Mouse (Mus musculus) embryonic facial prominence, embryonic 13.5 days (tissue): ENCODE measurements around the gene G6pc. TPM values are rescaled to one million over a fixed set of nuclear protein-coding genes. Genes with fewer than 3 reads are reported as not detected.
A peak's percentile ranks its signal among the peaks of the same experiment; 100 is the strongest.
"Not testable (repeated sequence)": the region's sequence is repeated elsewhere in the genome, so short reads cannot be mapped to it uniquely, and the experiment has no call there.

Experiments
- ATAC-seq: fragments of 200-750 bp; cut with Nextera tagmentation; 2 replicates; pipeline ENCODE4 v1.8.0; 2017; ENCODE audit warnings: low read depth; ENCODE audit not compliant: insufficient number of reproducible peaks, insufficient read depth, low FRiP score, low TSS enrichment
- H3K27ac ChIP-seq: fragments of 300-500 bp; sonication (generic); 2 replicates; pipeline ENCODE4 v1.5.1; 2015; ENCODE audit warnings: moderate library complexity, mild to moderate bottlenecking, inconsistent platforms
- H3K27me3 ChIP-seq: fragments of 300-500 bp; sonication (generic); 2 replicates; pipeline ENCODE4 v1.6.1; 2015; ENCODE audit warnings: mild to moderate bottlenecking, inconsistent platforms
- H3K36me3 ChIP-seq: fragments of 300-500 bp; sonication (generic); 2 replicates; pipeline ENCODE4 v1.6.1; 2015; ENCODE audit warnings: mild to moderate bottlenecking, inconsistent platforms
- H3K4me1 ChIP-seq: fragments of 300-500 bp; sonication (generic); 2 replicates; pipeline ENCODE4 v1.6.1; 2015; ENCODE audit warnings: inconsistent platforms
- H3K4me2 ChIP-seq: fragments of 300-500 bp; sonication (generic); 2 replicates; pipeline ENCODE4 v1.6.1; 2015; ENCODE audit warnings: moderate library complexity, mild to moderate bottlenecking, inconsistent platforms
- H3K4me3 ChIP-seq: fragments of 300-500 bp; sonication (generic); 2 replicates; pipeline ENCODE4 v1.5.1; 2015; ENCODE audit warnings: mild to moderate bottlenecking, inconsistent platforms
- H3K9ac ChIP-seq: fragments of 300-500 bp; sonication (generic); 2 replicates; pipeline ENCODE4 v1.6.1; 2015; ENCODE audit warnings: mild to moderate bottlenecking, inconsistent platforms
- H3K9me3 ChIP-seq: fragments of 300-500 bp; sonication (generic); 2 replicates; pipeline ENCODE4 v1.6.1; 2016; ENCODE audit warnings: inconsistent platforms
- WGBS: fragments of 180-500 bp; shearing (Covaris S2); methylation state at CpG from one replicate; pipeline ENCODE4 v1.1.7; 2015; ENCODE audit warnings: mixed read lengths; 5-methylcytosine and 5-hydroxymethylcytosine counted together
- polyA plus RNA-seq: library from polyadenylated mRNA; unstranded; fragments of >200 nt; fragmentation: Nextera tagmentation; extraction: Ambion mirVana; gene quantifications from 2 replicates; pipeline ENCODE4 v1.2.1, GENCODE M21; 2015

G6pc gene
- polyA plus RNA-seq, 1 experiment from 2014 or later, result not detected

GRCm38 (mm10) chr11:101357505-101358182, 9.7 kb upstream of the G6pc start:
- H3K9me3 ChIP-seq, result no peaks in the 10 kb centered on the region
- H3K4me3 ChIP-seq, result no peak overlapping the region
- 77% methylated on average over 3 of the region's 3 CpGs for WGBS
- H3K27ac ChIP-seq, result no peak overlapping the region
- no peaks in the 10 kb centered on the region for H3K36me3 ChIP-seq
- H3K9ac ChIP-seq, result no peak overlapping the region
- ATAC-seq, result no peak
- no peaks in the 10 kb centered on the region for H3K27me3 ChIP-seq
- H3K4me1 ChIP-seq, result no peaks in the 10 kb centered on the region
- H3K4me2 ChIP-seq, result no peak overlapping the region

DNA sequence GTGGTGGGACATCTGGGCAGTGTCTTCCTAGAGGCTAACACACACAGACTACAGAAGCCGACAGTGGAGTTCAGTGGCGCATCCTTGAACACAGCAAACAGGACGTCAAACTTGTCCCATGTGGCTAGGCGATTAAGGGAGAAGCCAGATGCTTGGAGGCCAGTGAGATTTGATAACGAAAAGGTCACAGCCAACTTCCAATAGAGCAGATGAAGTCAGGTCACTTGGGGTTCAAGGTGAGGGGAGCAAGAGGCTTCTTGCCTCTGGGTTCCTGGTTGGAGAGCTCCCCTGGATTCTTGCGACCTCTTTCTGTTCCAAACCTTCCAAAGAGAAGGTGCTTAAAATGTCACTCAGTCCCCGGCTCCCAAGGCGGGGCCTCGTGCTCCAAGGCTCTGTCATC, 7.6 kb upstream of the G6pc start:
- 67% methylated on average over 9 of the region's 9 CpGs for WGBS
- H3K4me1 ChIP-seq, result no peaks in the 10 kb centered on the region
- no peak overlapping the region for H3K27ac ChIP-seq
- H3K9me3 ChIP-seq, result no peaks in the 10 kb centered on the region
- no peaks in the 10 kb centered on the region for H3K36me3 ChIP-seq
- ATAC-seq, result no peak
- no peak overlapping the region for H3K4me3 ChIP-seq
- H3K9ac ChIP-seq, result no peak overlapping the region
- no peaks in the 10 kb centered on the region for H3K27me3 ChIP-seq
- no peak overlapping the region for H3K4me2 ChIP-seq

DNA sequence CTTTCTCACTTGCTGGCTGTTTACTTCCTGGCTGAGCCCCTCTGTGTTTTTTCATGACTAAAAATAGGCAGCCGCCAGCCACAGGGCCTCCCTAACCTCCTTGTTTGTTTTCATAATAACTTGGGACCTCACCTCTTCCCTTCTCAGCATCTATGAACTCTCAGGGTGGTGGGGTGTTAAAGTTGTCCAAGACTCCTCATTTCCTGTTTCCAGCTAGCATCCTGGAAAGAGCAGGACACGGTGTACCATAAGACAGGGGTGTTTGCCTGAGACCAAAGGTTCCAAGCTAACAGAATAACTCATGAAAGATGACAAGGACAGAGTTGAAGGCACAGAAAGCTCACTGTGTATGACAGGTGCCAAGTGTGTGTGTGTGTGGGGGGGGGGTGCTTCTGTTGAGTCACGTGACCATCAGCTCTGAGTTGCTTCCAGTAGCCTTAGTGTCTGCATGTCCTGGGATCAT, 6.7 kb upstream of the G6pc start:
- Histone ChIP-seq H3K4me3 (no peak overlapping the region), H3K4me1 (no peaks in the 10 kb centered on the region), H3K9me3 (no peaks in the 10 kb centered on the region), H3K27me3 (no peaks in the 10 kb centered on the region), H3K36me3 (no peaks in the 10 kb centered on the region), H3K27ac (no peak overlapping the region), H3K9ac (no peak overlapping the region), H3K4me2 (no peak overlapping the region)
- WGBS, result 65% methylated on average over 3 of the region's 3 CpGs
- ATAC-seq, result no peak

DNA sequence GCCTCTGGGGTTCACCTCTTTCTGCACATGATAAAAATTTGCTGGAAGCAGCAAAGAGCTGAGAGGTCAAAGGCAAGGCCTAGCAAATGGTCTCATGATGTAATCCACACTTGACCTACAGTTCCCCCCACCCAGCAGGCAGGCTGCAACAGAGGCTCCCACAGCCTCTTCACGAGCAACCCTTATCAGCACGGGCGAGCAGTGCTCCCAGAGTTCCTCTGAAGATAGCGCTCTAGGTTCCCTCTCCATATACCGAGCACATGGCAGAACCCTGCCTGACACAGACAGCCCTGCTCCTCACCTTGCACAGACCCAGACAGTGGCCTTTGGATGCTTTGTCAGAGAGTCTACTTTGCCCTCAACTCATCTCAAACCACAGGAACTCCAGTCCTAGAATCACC, 2.8 kb upstream of the G6pc start:
- Histone ChIP-seq H3K9me3 (no peaks in the 10 kb centered on the region), H3K27ac (no peak overlapping the region), H3K4me1 (no peaks in the 10 kb centered on the region), H3K9ac (no peak overlapping the region), H3K4me3 (no peak overlapping the region), H3K4me2 (no peak overlapping the region), H3K27me3 (no peaks in the 10 kb centered on the region), H3K36me3 (no peaks in the 10 kb centered on the region)
- no peak for ATAC-seq
- 86% methylated on average over 5 of the region's 5 CpGs for WGBS

GRCm38 (mm10) chr11:101370141-101370540, 2.8 kb downstream of the G6pc start:
- ATAC-seq, result no peak
- Histone ChIP-seq H3K9ac (no peak overlapping the region), H3K4me1 (no peaks in the 10 kb centered on the region), H3K4me2 (no peak overlapping the region), H3K9me3 (no peaks in the 10 kb centered on the region), H3K36me3 (no peaks in the 10 kb centered on the region), H3K27me3 (no peaks in the 10 kb centered on the region), H3K27ac (no peak overlapping the region), H3K4me3 (no peak overlapping the region)
- WGBS, result 81% methylated on average over 5 of the region's 5 CpGs

DNA sequence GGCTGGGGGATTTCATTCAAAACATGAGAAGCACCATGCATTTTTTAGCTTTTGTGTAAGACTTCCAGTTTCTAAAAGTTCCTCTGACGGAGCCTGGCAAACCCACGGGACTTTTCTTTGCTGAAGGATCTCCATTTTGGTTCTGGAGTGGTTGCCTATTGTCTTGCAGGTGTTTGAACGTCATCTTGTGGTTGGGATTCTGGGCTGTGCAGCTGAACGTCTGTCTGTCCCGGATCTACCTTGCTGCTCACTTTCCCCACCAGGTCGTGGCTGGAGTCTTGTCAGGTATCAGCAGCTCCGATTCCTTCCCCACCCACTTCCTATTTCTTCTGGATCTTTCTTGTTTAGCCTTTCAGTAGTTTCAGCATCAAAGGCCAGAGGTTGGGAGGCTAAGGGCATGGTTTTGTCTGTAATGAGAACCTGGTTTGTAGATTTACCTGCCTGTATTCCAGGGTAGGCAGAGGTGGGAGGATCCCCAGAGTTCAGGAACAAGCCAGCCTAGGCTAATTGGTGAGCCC, 7.1 kb downstream of the G6pc start:
- WGBS, result 69% methylated on average over 7 of the region's 7 CpGs
- Histone ChIP-seq H3K4me2 (no peak overlapping the region), H3K9me3 (no peaks in the 10 kb centered on the region), H3K9ac (no peak overlapping the region), H3K4me1 (no peaks in the 10 kb centered on the region), H3K27me3 (no peaks in the 10 kb centered on the region), H3K36me3 (no peaks in the 10 kb centered on the region), H3K27ac (no peak overlapping the region), H3K4me3 (no peak overlapping the region)
- ATAC-seq, result no peak

DNA sequence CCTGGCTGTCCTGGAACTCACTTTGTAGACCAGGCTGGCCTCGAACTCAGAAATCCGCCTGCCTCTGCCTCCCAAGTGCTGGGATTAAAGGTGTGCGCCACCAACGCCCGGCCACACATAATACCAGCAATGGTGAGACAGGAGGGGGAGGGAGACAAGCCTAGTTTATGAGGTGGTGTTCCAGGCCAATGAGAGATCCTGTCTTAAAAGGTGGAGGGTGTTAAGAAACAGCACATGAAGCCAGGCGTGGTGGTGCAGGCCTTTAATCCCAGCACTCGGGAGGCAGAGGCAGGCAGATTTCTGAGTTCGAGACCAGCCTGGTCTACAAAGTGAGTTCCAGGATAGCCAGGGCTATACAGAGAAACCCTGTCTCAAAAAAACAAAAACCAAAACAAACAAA, 10.8 kb downstream of the G6pc start:
- not testable (repeated sequence) for H3K27ac ChIP-seq, H3K4me2 ChIP-seq, H3K4me1 ChIP-seq, H3K27me3 ChIP-seq, H3K9ac ChIP-seq, H3K9me3 ChIP-seq, ATAC-seq, H3K36me3 ChIP-seq, H3K4me3 ChIP-seq
- WGBS, result 97% methylated on average over 8 of the region's 8 CpGs

GRCm38 (mm10) chr11:101378926-101379325, 11.6 kb downstream of the G6pc start:
- Histone ChIP-seq H3K27ac (no peak overlapping the region), H3K36me3 (no peaks in the 10 kb centered on the region), H3K4me1 (no peaks in the 10 kb centered on the region), H3K27me3 (no peaks in the 10 kb centered on the region), H3K9me3 (no peaks in the 10 kb centered on the region), H3K4me2 (no peak overlapping the region), H3K9ac (no peak overlapping the region), H3K4me3 (no peak overlapping the region)
- no peak for ATAC-seq
- WGBS, result 82% methylated on average over 6 of the region's 6 CpGs

GRCm38 (mm10) chr11:101381817-101382216, 14.5 kb downstream of the G6pc start:
- no peaks in the 10 kb centered on the region for H3K27me3 ChIP-seq
- H3K36me3 ChIP-seq, result no peaks in the 10 kb centered on the region
- no peaks in the 10 kb centered on the region for H3K4me1 ChIP-seq
- 14% methylated on average over 4 of the region's 4 CpGs for WGBS
- ATAC-seq, result no peak
- H3K27ac ChIP-seq, result no peak overlapping the region
- H3K4me3 ChIP-seq, result no peak overlapping the region
- no peak overlapping the region for H3K4me2 ChIP-seq
- no peaks in the 10 kb centered on the region for H3K9me3 ChIP-seq
- no peak overlapping the region for H3K9ac ChIP-seq

DNA sequence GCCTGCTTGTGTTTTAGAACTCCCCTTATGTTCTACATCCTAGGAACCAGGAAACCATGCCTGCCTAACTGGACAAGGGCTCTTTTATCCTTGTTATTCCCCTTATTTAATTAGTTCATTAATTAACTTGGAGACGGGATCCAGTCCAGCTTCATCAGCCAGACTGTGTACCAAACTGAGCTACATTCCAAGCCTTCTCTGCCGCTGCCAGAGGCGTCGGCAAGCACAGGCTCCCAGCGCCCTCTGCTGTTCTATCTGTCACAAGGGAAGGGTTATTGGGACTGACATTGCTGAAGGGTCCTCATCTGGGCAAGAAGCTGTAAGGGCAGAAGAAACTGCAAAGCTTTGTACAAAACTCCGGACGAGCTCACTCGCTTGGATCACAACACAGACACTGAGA, 27.7 kb downstream of the G6pc start:
- no peaks in the 10 kb centered on the region for H3K4me1 ChIP-seq
- no peak overlapping the region for H3K27ac ChIP-seq
- 0 out of 2 replicates have a peak overlapping the region, but pooled peaks have one; percentile 54 for H3K9ac ChIP-seq
- ATAC-seq, result no peak
- no peak overlapping the region for H3K4me2 ChIP-seq
- 4% methylated on average over 8 of the region's 8 CpGs for WGBS
- no peaks in the 10 kb centered on the region for H3K9me3 ChIP-seq
- no peaks in the 10 kb centered on the region for H3K36me3 ChIP-seq
- H3K27me3 ChIP-seq, result no peaks in the 10 kb centered on the region
- H3K4me3 ChIP-seq, result no peak overlapping the region

GRCm38 (mm10) chr11:101415306-101415705, 47.9 kb downstream of the G6pc start:
- ATAC-seq, result no peak
- Histone ChIP-seq H3K36me3 (peaks cover 37% of the 10 kb centered on the region), H3K4me2 (no peak overlapping the region), H3K4me3 (no peak overlapping the region), H3K4me1 (peaks cover 7% of the 10 kb centered on the region), H3K9ac (no peak overlapping the region), H3K27me3 (no peaks in the 10 kb centered on the region), H3K27ac (no peak overlapping the region), H3K9me3 (no peaks in the 10 kb centered on the region)
- WGBS, result 70% methylated on average over 2 of the region's 2 CpGs

DNA sequence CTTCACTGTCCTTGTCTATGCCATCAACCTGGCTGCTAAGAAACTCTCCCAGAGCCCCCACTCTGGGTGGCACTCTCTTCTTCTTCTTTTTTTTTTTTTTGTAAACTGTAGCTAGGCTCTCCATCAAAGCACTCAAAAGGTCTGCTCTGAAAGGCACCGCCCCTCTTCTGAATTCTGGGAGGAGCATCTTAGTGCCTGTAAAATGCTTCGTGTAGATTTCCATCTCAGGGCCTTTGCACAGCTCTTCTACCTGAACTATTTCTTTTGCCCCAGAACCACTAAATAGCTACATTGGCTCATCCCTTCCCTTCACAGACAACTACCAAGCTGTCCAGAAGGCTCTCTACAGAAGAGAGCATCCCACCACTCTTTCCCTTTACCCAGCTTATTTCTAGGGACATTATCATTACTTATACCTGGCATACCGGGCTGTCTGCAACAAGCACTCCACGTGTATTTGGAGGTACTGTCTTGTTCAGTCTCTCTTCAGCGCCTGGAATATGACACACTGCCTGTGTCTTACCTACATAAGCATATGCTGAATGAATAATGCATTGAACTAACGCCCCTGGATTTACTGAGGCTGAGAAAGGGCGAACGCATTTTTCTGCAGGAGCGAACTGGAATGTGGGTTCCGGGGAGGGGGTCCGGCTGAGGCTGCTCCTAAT, 49.2 kb downstream of the G6pc start:
- Histone ChIP-seq H3K9me3 (no peaks in the 10 kb centered on the region), H3K4me1 (peaks cover 7% of the 10 kb centered on the region), H3K27ac (peak overlapping the region; percentile 82), H3K27me3 (no peaks in the 10 kb centered on the region), H3K4me3 (peak overlapping the region; percentile 82), H3K36me3 (peaks cover 24% of the 10 kb centered on the region), H3K4me2 (peak overlapping the region; percentile 86), H3K9ac (peak overlapping the region; percentile 91)
- under 1% methylated on average over 11 of the region's 11 CpGs for WGBS
- ATAC-seq, result 0 out of 2 replicates have a peak, but pooled peaks have one; percentile 34
